ENCODE assay signal across 27 mouse cellular contexts in genomic region chr2:119277810-119278209, GRCm38 (mm10). TPM values are rescaled to one million over a fixed set of nuclear protein-coding genes. Genes with fewer than 3 reads are reported as not detected.
"Had no signal": no experiment of that assay in that cellular context is flagged by ENCODE, and none has a peak within 500 bp of the region (broad histone marks: within the 10 kb centered on the region; RNA-seq: fewer than 3 reads in every experiment).

No protein-coding gene starts in this region.

- H3K36me3 ChIP-seq: heart, embryonic 10.5 days; heart, embryonic 12.5 days; hindbrain, embryonic 10.5 days; hindbrain, embryonic 12.5 days; intestine, embryonic 15.5 days; limb, embryonic 13.5 days; limb, embryonic 15.5 days had no signal

- H3K4me2 ChIP-seq: heart, embryonic 12.5 days; hindbrain, embryonic 12.5 days; hindbrain, embryonic 14.5 days; intestine, embryonic 15.5 days; limb, embryonic 13.5 days; limb, embryonic 15.5 days had no signal

- H3K4me1 ChIP-seq: heart, embryonic 10.5 days; heart, embryonic 12.5 days; hindbrain, embryonic 10.5 days; hindbrain, embryonic 12.5 days; intestine, embryonic 15.5 days; limb, embryonic 15.5 days had no signal

- H3K27ac ChIP-seq: gastrocnemius, adult 2 months; heart, embryonic 10.5 days; hindbrain, embryonic 10.5 days; hindbrain, embryonic 12.5 days; hindbrain, embryonic 14.5 days; intestine, embryonic 15.5 days; layer of hippocampus, adult 2 months; left cerebral cortex, adult 2 months; limb, embryonic 13.5 days; limb, embryonic 15.5 days had no signal

- DNase-seq: gastrocnemius, adult 2 months; gastrocnemius, postnatal 10 days; gastrocnemius, postnatal 25 days; heart, adult 18-20 months; heart, postnatal 10 days; heart, postnatal 4 days; kidney, adult 18-20 months; kidney, adult 8-10 months; kidney, postnatal 10 days; kidney, postnatal 25 days; kidney, postnatal 4 days; left cerebral cortex, postnatal 4 days had no signal

- H3K27me3 ChIP-seq: heart, embryonic 12.5 days; hindbrain, embryonic 12.5 days; intestine, embryonic 15.5 days; limb, embryonic 13.5 days; limb, embryonic 15.5 days had no signal

- H3K9me3 ChIP-seq: heart, embryonic 10.5 days; heart, embryonic 12.5 days; hindbrain, embryonic 10.5 days; hindbrain, embryonic 12.5 days; intestine, embryonic 15.5 days; limb, embryonic 13.5 days; limb, embryonic 15.5 days had no signal

- ATAC-seq: hindbrain, embryonic 16.5 days; inflammation-experienced regulatory T-cells, adult 6 months; intestine, embryonic 15.5 days; intestine, postnatal 0 days had no signal

- H3K4me3 ChIP-seq: gastrocnemius, adult 2 months; heart, embryonic 10.5 days; heart, embryonic 12.5 days; hindbrain, embryonic 10.5 days; hindbrain, embryonic 12.5 days; intestine, embryonic 15.5 days; layer of hippocampus, adult 2 months; left cerebral cortex, adult 2 months; limb, embryonic 13.5 days; limb, embryonic 15.5 days had no signal

- H3K9ac ChIP-seq: heart, embryonic 12.5 days; hindbrain, embryonic 12.5 days; hindbrain, embryonic 14.5 days; intestine, embryonic 15.5 days; limb, embryonic 13.5 days; limb, embryonic 15.5 days had no signal

RNA-seq across cellular contexts. Expression of gene Dll4, which starts 47.8 kb away (rescaled TPM):
- polyA plus RNA-seq: inflammation-experienced regulatory T-cells, adult 6 months had no signal

RNA-seq across cellular contexts. Expression of gene Ppp1r14d, which starts 48.1 kb away (rescaled TPM):
- polyA plus RNA-seq: frontal cortex, adult 2 months; heart, embryonic 12.5 days; heart, embryonic 14.5 days; hindbrain, embryonic 10.5 days; hindbrain, embryonic 14.5 days; hindbrain, embryonic 16.5 days; inflammation-experienced regulatory T-cells, adult 6 months; limb, embryonic 13.5 days; limb, embryonic 15.5 days had no signal
